Mouse (Mus musculus) retina, embryonic 14.5 days (tissue): ENCODE data around the gene Golm1.
A peak's percentile ranks its signal among the peaks of the same experiment; 100 is the strongest.
"Not testable (repeated sequence)": the region's sequence is repeated elsewhere in the genome, so short reads cannot be mapped to it uniquely, and the experiment has no call there.

Source experiments
- DNase-seq: peaks from one replicate; pipeline ENCODE4 v3.0.0-alpha.2; 2015; ENCODE audit warnings: low spot score

Golm1 gene

GRCm38 (mm10) chr13:59675151-59676011, at the start of gene Golm1:
TSS of gene Golm1 (minus strand) at chr13:59675811.
- peak; percentile 78 for DNase-seq

DNA sequence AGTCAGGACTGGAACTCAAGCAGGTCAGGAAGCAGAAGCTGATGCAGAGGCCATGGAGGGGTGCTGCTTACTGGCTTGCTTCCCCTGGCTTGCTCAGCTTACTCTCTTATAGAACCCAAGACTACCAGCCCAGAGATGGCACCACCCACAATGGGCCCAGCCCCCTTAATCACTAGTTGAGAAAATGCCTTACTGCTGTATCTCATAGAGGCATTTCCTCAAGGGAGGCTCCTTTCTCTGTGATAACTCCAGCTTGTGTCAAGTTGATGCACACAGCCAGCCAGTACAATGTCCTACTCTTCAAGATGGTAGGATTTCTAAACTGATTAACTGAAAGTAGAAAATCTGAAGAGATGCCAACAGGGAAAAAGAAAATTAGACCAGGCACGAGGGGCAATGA, 46.5 kb upstream of the Golm1 start:
- DNase-seq = not testable (repeated sequence)

- DNase-seq = no peak
These were observed 43.9 kb upstream of the Golm1 start for GRCm38 (mm10) chr13:59719475-59719874.

- not testable (repeated sequence) for DNase-seq
These were observed 43.3 kb upstream of the Golm1 start for GRCm38 (mm10) chr13:59718857-59719440.

DNA sequence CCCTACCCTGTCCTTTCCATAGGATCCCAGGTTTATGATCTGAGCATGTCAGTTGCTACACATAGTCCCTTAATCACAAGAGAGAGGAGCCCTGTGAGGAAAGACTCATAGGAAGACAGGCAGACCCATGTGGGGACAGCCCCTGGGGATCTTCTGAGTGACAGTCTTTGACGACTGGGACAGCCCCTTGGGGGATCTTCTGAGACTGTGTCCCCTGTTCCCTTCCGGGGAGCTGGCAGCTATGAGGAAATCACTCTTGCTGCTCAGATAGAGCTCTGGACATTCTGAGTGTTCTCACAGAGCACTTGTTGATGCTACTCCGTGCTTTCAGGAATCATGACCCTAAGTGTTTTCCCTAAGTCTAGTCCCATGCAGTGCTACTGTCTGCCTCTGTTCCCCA, 38.1 kb upstream of the Golm1 start:
- no peak for DNase-seq

DNA sequence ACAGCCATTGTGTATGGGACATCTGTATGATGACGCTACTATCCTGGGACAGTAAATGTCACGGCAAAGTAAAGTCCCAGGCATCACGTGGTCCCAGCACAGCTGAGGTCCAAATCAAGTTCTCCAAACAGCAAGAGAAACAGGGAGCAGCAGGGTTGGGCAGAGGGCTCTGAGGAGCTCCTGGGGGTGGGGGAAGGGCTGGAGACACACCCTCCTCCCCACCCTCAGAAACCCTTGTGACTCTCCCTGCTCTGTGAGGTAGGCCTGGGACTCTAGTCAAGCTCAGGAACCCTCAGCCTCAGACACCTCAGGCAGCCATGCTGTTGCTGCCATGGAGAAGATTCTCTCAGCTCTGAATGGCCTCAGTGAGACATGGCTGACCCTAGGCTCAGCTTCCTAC, 36.4 kb upstream of the Golm1 start, which contains the start of gene Spata31d1b:
Gene Spata31d1b, plus strand, starts transcription at position 301 of the 400 bp plus-strand sequence.
- DNase-seq = not testable (repeated sequence)

DNA sequence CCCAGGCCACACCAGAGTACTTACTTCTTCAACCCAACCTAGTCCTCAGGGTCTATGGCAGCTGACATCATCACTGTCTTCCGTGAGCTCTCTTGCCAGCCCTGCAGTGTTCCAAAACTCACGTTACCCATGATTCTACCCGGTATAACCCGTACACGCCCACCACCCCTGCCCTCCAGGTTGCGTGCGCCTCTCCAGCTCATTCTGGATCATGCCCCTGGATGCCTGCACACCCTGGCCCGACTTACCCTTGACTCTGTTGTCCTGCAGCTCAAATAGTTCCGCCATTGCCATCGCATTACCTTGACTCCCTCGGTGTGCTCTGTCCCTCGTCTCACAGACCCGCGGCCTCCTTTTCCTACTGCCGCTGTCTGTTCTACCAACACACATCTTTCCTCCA, 34.6 kb upstream of the Golm1 start, which contains the start of gene Spata31d1a:
Gene Spata31d1a, minus strand, starts transcription at position 101 of the 400 bp plus-strand sequence.
- DNase-seq = no peak

DNA sequence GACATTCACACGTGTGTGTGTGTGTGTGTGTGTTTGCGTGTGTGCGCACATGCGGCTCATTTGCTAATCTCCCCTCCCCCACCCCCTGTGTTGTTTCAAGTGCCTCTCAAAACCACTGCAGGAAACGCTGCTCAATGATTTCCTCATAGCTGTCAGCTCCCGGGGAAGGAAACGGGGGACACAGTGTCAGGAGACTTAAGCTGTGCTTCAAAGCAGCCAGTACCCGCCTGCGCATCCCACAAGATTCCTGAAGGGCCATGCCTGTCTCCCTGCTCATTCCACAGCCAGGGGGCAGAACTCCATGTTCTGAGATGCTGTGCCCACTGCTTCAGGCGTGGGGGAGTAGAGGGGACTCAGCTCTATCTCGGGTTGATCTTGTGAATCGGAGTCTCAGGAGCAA, 29.0 kb upstream of the Golm1 start:
- no peak for DNase-seq

- DNase-seq = no peak
These were observed 27.9 kb upstream of the Golm1 start for GRCm38 (mm10) chr13:59703514-59703913.

DNA sequence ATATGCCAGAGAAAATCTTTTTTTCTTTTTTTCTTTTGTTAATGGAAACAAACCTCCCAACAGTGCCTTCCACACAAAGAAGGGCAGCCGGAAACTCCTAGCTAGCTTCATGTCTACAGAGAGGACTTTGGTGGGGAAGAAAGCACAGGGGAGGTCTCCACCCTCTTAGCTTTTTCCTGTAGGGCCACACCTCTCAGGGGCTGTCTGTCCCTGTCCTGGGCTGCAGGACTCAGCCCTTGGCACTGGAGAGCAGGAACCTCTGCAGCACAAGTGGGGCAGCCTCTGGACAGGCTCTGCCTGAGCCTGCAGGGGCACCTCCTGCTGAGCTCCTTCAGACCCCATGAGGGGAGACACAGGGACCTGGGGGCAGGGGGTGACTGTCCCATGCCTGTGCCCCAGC, 24.5 kb upstream of the Golm1 start:
- DNase-seq = not testable (repeated sequence)

GRCm38 (mm10) chr13:59699131-59699530, 23.5 kb upstream of the Golm1 start:
- DNase-seq = no peak

DNA sequence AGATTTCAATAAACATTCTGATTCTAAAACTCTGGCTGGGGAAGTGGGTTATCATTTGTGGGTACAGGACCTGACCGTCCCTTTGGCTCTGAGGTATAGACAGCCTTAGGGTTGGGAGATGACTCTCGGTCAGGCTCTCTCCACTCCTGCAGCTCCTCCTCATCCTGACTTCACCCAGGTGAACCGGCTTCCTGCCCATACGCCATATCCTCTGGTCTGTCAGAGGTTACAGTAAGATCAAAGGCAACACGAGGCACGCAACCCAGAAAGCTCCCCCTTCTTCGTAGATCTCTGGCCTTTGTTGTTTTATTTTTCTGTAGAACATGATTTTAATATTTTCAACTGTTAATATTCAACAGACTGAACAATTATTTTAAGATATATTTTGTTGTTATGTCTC, 20.2 kb upstream of the Golm1 start:
- no peak for DNase-seq

DNA sequence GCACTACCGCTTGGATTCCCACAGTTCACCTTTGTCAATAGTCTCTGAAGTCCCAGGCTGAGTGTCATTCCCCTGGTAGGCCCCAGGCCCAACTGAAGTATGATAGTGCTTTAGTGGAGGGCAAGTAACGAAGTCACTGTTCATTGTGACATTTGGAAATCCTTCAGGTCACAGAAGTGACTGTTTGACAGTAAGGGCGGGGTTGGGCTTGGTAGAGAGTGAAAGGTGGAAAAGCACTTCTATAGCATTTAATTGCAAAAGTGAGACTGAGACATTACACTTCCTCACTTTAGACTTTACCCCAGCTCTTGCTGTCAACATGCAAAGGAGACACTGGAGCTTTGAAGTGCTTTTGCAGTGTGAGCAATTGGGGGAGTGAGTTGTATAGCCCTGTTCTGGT, 18.4 kb upstream of the Golm1 start, which contains the start of gene 4921517D22Rik:
Gene 4921517D22Rik, minus strand, starts transcription at position 101 of the 400 bp plus-strand sequence.
- DNase-seq = no peak

DNA sequence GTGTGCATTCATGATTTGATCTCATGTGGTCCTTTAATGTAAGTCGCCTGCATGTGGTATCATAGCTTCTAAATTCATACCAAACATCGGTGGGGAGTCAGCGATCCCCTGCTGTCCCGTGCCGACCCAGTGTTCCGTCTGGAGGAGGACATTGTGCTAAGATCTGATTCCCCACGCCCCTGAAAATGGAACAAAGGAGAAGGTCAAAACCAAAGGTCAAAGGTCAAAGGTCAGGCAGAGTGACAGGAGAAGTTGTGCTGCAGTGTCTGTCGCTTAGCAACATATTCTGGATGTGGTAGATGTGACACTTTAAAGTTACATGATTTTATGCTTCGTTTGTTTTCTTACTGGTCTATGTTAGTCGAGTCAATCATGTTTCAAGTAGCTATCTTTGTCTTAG, 15.9 kb upstream of the Golm1 start:
- DNase-seq = peak; percentile 42

DNA sequence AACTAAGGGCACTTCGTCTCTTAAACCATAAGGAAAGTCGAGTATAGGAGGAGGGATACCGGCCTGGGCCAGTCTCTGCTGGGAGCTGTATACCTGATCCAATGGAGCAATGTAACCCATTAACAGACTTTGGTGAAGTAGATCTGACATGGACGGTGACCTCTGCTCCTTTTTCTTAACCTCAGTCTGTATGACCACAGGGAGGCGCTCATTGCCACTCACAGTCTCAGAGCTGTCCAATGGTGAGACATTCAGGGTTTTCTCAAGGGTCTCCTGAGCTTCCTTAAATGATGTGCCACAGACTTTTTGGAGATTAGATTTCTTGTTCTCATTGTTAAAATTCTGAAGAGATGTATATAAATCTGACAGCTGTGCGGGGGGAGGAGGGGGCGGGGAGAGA, 15.0 kb upstream of the Golm1 start:
- no peak for DNase-seq

GRCm38 (mm10) chr13:59689843-59690242, 14.2 kb upstream of the Golm1 start:
- DNase-seq = no peak

DNA sequence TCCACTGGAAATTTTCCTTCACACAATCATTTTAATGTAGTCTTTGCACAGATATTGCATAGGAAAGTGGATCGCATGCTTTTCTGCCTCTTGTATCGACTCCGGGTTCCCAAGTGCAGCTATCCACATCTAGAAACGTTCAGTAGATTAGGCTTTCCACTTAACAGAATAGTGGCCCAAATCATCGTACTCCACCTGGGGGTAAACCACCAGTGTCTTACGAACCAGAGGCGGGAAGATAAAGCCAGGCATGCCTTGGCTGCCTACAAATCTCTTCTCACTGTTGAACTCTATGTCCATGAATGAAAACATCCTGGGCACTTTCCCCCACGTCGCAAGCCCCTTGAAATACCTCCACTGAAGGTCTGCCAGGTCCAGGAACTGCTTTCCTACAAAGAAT, 13.7 kb upstream of the Golm1 start:
- no peak for DNase-seq

GRCm38 (mm10) chr13:59688338-59688770, 12.7 kb upstream of the Golm1 start:
- no peak for DNase-seq

GRCm38 (mm10) chr13:59685236-59685635, 9.6 kb upstream of the Golm1 start:
- DNase-seq = no peak

DNA sequence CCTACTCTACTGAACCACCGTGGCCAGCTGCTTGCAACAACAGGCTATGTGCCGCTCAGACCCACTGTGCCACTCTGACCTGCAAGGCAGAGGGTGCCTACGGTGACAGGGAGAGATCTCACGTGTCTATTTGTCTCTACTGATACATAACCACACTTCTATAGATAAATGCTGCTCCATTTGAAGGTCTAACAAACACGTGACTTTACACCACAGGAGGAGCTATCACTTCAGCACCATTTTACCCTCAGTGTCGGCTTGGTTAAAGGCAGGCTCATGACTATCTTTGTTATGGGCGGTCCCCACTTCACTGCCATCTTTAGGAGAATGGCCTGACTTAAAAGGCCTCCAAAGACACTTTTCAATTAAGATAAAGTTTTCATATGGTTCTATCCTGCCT, 7.0 kb upstream of the Golm1 start:
- DNase-seq = no peak

- no peak for DNase-seq
These were observed 4.3 kb upstream of the Golm1 start for GRCm38 (mm10) chr13:59679908-59680307.

- DNase-seq = no peak
These were observed 3.7 kb upstream of the Golm1 start for GRCm38 (mm10) chr13:59679306-59679705.
